Mouse (Mus musculus) C2C12 (cell line): ENCODE measurements around the gene Coa5. TPM values are rescaled to one million over a fixed set of nuclear protein-coding genes. Genes with fewer than 3 reads are reported as not detected.

Experiments used
- H3K27me3 ChIP-seq: one replicate; pipeline ENCODE4 v1.6.1; 2011; ENCODE audit not compliant: control insufficient read depth, insufficient read depth, insufficient read length
- H3K36me3 ChIP-seq: one replicate; pipeline ENCODE4 v1.6.1; 2011; ENCODE audit not compliant: control insufficient read depth, insufficient read depth
- H3K4me3 ChIP-seq: one replicate; pipeline ENCODE4 v1.5.1; 2011; ENCODE audit warnings: mild to moderate bottlenecking, control low read depth; ENCODE audit not compliant: poor library complexity, insufficient read depth, severe bottlenecking
- H3K79me2 ChIP-seq: one replicate; pipeline ENCODE4 v1.6.1; 2011; ENCODE audit not compliant: control insufficient read depth, insufficient read depth
- H3K79me3 ChIP-seq: one replicate; pipeline ENCODE4 v1.6.1; 2011; ENCODE audit warnings: low read depth, control low read depth
- H3ac ChIP-seq: one replicate; pipeline ENCODE3; 2011; ENCODE audit warnings: low read depth; ENCODE audit not compliant: control insufficient read depth, insufficient read length
- CEBPB ChIP-seq: IDR thresholded peaks from one replicate; pipeline ENCODE4 v1.6.1; 2011; ENCODE audit warnings: low read depth, mild to moderate bottlenecking, control low read depth, moderate library complexity
- CTCF ChIP-seq: IDR thresholded peaks from one replicate; pipeline ENCODE4 v1.5.1; 2011; ENCODE audit not compliant: control insufficient read depth, insufficient read depth, insufficient read length
- FOSL1 ChIP-seq: IDR thresholded peaks from one replicate; pipeline ENCODE4 v1.8.0; 2011; ENCODE audit warnings: mild to moderate bottlenecking, low read length; ENCODE audit not compliant: poor library complexity, insufficient read depth, severe bottlenecking
- MAX ChIP-seq: IDR thresholded peaks from one replicate; pipeline ENCODE4 v1.6.1; 2011; ENCODE audit warnings: mild to moderate bottlenecking, control low read depth
- MYOD1 ChIP-seq: IDR thresholded peaks from one replicate; pipeline ENCODE4 v1.6.1; 2011; ENCODE audit warnings: low read depth; ENCODE audit not compliant: control insufficient read depth, insufficient read length
- MYOG ChIP-seq: IDR thresholded peaks from one replicate; pipeline ENCODE4 v1.6.1; 2011; ENCODE audit not compliant: control insufficient read depth, insufficient read length; ENCODE audit errors: extremely low read depth
- USF1 ChIP-seq: IDR thresholded peaks from one replicate; pipeline ENCODE4 v1.6.1; 2011; ENCODE audit warnings: low read depth, mild to moderate bottlenecking, control low read depth, moderate library complexity
- polyA plus RNA-seq: library from polyadenylated mRNA; unstranded; fragments of >200 nt; fragmentation: generic; extraction: Trizol; gene quantifications from one replicate; pipeline ENCODE4 v1.2.1, GENCODE M21; 2012; ENCODE audit warnings: missing spikeins

The Coa5 gene
- polyA plus RNA-seq, 1 experiment = 33.9 TPM

- Histone ChIP-seq H3K79me2 (no peaks in the 10 kb centered on the region), H3K79me3 (no peaks in the 10 kb centered on the region), H3K27me3 (no peaks in the 10 kb centered on the region), H3K4me3 (no peak overlapping the region), H3ac (no peak overlapping the region), H3K36me3 (no peaks in the 10 kb centered on the region)
- TF ChIP-seq CTCF = no peak
- TF ChIP-seq USF1 = no peak
- no peak for TF ChIP-seq CEBPB
- no peak for TF ChIP-seq FOSL1
- no peak for TF ChIP-seq MYOD1
- no peak for TF ChIP-seq MYOG
- TF ChIP-seq MAX = no peak
These were observed 53.7 kb downstream of the Coa5 start for GRCm38 (mm10) chr1:37376177-37376576.

GRCm38 (mm10) chr1:37368768-37369385 is 61.0 kb downstream of the Coa5 start:
- no peak overlapping the region for H3ac ChIP-seq
- TF ChIP-seq MYOD1 = no peak
- TF ChIP-seq USF1 = no peak
- TF ChIP-seq FOSL1 = no peak
- TF ChIP-seq MYOG = no peak
- TF ChIP-seq MAX = no peak
- no peaks in the 10 kb centered on the region for H3K36me3 ChIP-seq
- H3K4me3 ChIP-seq = no peak overlapping the region
- H3K79me2 ChIP-seq = no peaks in the 10 kb centered on the region
- H3K79me3 ChIP-seq = no peaks in the 10 kb centered on the region
- no peaks in the 10 kb centered on the region for H3K27me3 ChIP-seq

- Histone ChIP-seq H3K27me3 (no peaks in the 10 kb centered on the region), H3K79me3 (no peaks in the 10 kb centered on the region), H3ac (no peak overlapping the region), H3K79me2 (no peaks in the 10 kb centered on the region), H3K4me3 (no peak overlapping the region), H3K36me3 (no peaks in the 10 kb centered on the region)
- no peak for TF ChIP-seq CTCF
- no peak for TF ChIP-seq MYOG
- TF ChIP-seq CEBPB = no peak
- TF ChIP-seq FOSL1 = no peak
- TF ChIP-seq MYOD1 = no peak
- no peak for TF ChIP-seq USF1
- no peak for TF ChIP-seq MAX
These were observed 61.8 kb downstream of the Coa5 start for GRCm38 (mm10) chr1:37368125-37368524.

Other genes with a start within 250 kb of the Coa5 start
- 0.02 TPM for gene Cnga3, start 215.7 kb downstream of the Coa5 start, polyA plus RNA-seq
- 2.4 TPM for gene Inpp4a, start 130.2 kb downstream of the Coa5 start, polyA plus RNA-seq
- gene Unc50, start within 50 bp of the Coa5 start, polyA plus RNA-seq = 38.5 TPM
- gene Mgat4a, start 110.9 kb upstream of the Coa5 start, polyA plus RNA-seq = 0.01 TPM